Mouse (Mus musculus) lung, adult 2 months (tissue): ENCODE results near the gene Pakap. TPM values are rescaled to one million over a fixed set of nuclear protein-coding genes. Genes with fewer than 3 reads are reported as not detected.

Experiments
- DNase-seq: peaks from one replicate; pipeline ENCODE4 v3.0.0; 2022
- H3K4me1 ChIP-seq: fragments of 200-500 bp; 2 replicates; pipeline ENCODE4 v1.6.1; 2011; ENCODE audit warnings: low read length; ENCODE audit not compliant: control insufficient read depth, insufficient read depth
- H3K4me3 ChIP-seq: fragments of 200-500 bp; replicated peaks from 2 replicates; pipeline ENCODE3; 2011; ENCODE audit warnings: low read depth, mild to moderate bottlenecking, control low read depth, low read length; ENCODE audit errors: extremely low read depth
- CTCF ChIP-seq: fragments of 200-500 bp; IDR thresholded peaks from 2 replicates; pipeline ENCODE4 v1.5.1; 2011; ENCODE audit warnings: mild to moderate bottlenecking, low read length, control low read depth; ENCODE audit not compliant: insufficient read depth
- POLR2A ChIP-seq: fragments of 200-500 bp; IDR thresholded peaks from 2 replicates; pipeline ENCODE4 v1.6.1; 2011; ENCODE audit warnings: low read depth, mild to moderate bottlenecking, control low read depth, low read length, borderline replicate concordance; ENCODE audit errors: extremely low read depth
- WGBS: fragments of 180-500 bp; shearing (Covaris S2); methylation state at CpG from one replicate; pipeline ENCODE4 v1.1.7; 2018; 5-methylcytosine and 5-hydroxymethylcytosine counted together
- polyA plus RNA-seq: library from polyadenylated mRNA; depleted of rRNA; stranded (reverse); fragments of >200 nt; gene quantifications from 2 replicates; pipeline ENCODE4 v1.2.3, GENCODE M21; 2012

The Pakap gene
- polyA plus RNA-seq, 1 experiment = 2.7 TPM

DNA sequence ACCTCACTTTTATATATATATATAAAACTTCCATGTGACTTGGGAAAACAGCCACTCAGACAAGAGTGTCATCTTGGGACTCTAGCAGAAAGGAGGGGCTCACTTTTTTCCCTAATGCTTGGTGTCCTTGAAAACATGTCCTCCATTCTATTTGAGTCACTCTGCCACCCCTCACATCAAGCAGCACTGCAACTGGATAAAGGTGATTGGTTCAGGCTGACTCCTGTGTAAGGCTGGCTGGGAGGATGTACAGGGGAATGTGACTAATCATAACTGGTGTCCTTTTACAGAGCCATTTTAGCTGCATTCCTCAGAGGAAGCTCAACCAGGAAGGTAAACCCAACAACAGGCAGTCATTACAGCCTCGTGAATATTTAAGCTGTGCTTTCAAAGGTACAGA, 67.0 kb downstream of the Pakap start:
- 52% methylated on average over 1 of the region's 1 CpGs for WGBS
- no peaks in the 10 kb centered on the region for H3K4me1 ChIP-seq
- H3K4me3 ChIP-seq = no peak overlapping the region
- no peak for DNase-seq
- TF ChIP-seq POLR2A = no peak
- TF ChIP-seq CTCF = no peak

DNA sequence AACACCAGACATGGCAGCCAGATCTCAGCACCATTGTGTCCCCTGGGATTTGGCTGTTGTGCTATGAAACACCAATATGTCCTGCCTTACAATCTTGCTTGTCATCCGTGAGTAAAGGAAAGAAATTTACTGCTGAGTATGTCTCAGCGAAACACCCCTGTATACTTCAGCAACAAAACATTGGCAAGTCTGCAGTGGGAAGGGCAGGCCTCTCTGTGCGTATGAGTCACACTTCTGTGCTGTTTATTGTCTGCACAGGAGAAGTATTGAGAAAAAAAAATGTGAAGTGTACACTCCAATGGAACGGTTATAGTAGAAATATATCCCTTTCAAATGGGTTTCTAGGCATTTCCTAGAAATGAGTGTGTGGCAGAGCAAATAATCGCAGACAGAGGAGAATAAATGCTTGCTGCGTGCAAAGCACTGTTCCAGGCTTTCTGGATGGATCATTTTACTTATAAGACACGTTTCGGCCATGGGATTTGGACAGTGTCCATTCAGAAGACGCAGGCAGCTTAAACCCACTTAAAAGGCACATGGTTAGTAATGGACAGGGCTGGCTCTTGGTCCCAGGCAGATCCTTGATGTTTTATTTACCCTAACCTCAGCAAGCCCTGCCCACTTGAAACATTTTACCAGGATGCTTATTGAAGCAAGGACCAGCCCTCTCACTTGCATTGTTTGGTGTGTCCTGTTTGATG, 69.0 kb downstream of the Pakap start:
- DNase-seq = no peak
- no peaks in the 10 kb centered on the region for H3K4me1 ChIP-seq
- TF ChIP-seq POLR2A (no peak), CTCF (no peak)
- 52% methylated on average over 9 of the region's 9 CpGs for WGBS
- H3K4me3 ChIP-seq = no peak overlapping the region

DNA sequence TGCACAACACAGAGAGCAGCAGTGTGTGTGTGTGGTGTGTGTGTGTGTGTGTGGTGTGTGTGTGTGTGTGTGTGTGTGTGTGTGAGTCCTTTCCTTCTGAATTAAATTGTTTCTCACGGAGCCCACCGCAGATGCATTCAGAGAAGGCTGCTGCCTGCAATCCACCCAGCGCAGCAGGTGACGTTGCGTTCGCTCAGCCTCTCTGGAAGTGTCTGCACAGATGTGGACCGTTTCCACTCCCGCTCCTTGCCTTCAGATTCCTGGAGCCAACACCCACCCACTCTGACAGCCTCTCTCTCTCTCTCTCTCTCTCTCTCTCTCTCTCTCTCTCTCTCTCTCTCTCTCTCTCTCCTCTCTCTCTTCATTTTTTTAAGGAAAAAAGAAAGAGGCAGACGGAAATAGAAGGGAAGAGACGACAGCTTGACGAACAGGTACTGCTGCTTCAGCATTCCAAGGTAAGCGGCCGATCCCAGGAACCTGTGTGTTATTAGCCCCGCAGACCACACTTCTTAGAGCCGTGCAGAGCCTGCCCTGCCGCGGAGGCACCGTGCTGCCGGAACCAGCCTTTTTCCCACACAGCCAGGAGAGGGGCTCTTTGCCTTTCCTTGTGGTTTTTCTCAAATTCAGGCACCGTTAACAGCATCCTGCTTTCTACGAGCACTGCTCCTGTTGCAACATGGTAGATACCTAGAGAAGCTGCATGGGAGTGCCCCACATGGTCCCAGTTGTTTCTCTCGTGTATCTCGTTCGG, 69.8 kb downstream of the Pakap start:
- WGBS = 37% methylated on average over 24 of the region's 24 CpGs
- Histone ChIP-seq H3K4me3 (no peak overlapping the region), H3K4me1 (no peaks in the 10 kb centered on the region)
- TF ChIP-seq CTCF (no peak), POLR2A (no peak)
- no peak for DNase-seq

DNA sequence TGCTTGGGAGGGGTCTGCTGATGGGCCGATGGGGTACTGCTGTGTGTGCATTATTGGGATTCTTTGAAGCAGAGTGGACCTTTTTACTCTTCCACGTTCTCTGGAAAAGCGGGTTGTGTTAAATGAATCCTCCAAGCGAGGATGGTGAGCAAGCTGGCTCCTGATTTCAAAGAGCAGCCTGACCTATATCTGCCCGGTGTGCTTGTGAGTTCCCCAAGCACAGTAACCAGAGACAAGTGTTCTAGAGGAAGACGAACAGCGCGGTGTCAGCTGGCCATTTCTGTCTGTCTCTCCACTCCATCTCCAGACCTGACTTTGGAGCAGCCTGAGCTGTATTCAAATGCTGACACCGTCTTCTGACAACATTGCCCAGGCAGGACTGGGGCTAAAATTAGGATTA, 71.0 kb downstream of the Pakap start:
- TF ChIP-seq CTCF (no peak), POLR2A (no peak)
- WGBS = 86% methylated on average over 9 of the region's 9 CpGs
- H3K4me1 ChIP-seq = no peaks in the 10 kb centered on the region
- H3K4me3 ChIP-seq = no peak overlapping the region
- DNase-seq = no peak

DNA sequence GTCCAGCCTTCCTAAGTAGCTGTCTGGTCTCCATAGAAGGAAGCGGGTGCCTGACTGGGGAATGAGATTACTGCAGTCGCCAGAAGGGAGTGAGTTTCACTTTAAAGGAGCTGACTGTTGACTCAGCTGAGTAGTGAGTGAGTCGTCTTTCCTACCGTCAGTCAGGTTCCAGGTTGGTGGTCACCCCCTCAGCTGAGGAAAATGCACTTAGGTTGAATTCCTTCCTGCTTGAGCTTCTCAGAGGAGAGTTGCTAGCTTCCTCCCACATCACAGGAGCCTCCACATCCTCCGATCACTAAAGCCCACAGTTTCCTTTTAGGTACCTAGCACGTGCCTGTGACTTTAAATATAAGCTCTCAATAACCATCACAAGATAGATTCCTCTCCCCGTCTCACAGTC, 72.2 kb downstream of the Pakap start:
- TF ChIP-seq POLR2A (no peak), CTCF (no peak)
- 23% methylated on average over 7 of the region's 7 CpGs for WGBS

DNA sequence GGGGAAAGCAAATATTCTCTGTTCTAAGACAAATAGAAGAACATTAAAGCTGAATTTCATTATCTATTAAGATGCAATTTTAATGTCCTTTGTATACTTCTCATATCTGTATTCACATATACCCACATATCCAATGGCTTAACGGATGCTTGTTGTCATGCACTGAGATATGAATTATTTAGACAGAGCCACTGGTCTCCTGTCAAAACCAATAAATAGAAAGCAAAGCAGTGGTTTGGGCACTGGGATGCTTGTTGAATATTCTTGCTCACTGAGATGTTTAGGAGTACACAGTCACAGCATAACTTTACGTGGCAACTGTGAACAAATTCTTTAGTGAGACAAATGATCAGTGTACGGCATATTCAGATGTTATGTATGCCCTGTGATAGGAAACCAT, 73.0 kb downstream of the Pakap start:
- no peak for TF ChIP-seq POLR2A
- no peak for TF ChIP-seq CTCF
- DNase-seq = no peak
- no peak overlapping the region for H3K4me3 ChIP-seq
- WGBS = 87% methylated on average over 3 of the region's 3 CpGs
- H3K4me1 ChIP-seq = no peaks in the 10 kb centered on the region

More for the DNA sequence above, 72.2 kb downstream of the Pakap start:
- DNase-seq = no peak
- Histone ChIP-seq H3K4me1 (no peaks in the 10 kb centered on the region), H3K4me3 (no peak overlapping the region)

DNA sequence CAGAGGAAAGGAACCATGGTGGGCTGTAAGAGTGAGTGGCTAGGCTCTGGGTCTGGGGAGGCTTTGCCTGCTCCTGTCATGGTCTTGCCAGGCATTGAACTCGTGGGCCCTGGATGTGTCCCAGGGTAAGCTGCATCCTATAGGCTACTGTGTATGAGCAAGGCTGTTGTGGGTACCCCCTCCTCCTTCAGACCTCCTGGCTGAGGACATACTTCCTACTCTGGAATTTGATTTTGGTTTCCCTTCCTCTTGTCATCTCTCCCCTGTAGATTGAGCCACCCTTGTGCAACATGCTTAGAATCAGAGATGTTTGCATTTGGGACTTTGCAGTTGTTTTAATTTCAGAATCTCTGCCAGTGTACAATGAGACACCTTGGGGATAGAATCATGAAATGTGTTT, 83.0 kb downstream of the Pakap start:
- TF ChIP-seq POLR2A (no peak), CTCF (no peak)
- no peak for DNase-seq
- Histone ChIP-seq H3K4me1 (no peaks in the 10 kb centered on the region), H3K4me3 (no peak overlapping the region)
- WGBS = 50% methylated on average over 1 of the region's 1 CpGs

DNA sequence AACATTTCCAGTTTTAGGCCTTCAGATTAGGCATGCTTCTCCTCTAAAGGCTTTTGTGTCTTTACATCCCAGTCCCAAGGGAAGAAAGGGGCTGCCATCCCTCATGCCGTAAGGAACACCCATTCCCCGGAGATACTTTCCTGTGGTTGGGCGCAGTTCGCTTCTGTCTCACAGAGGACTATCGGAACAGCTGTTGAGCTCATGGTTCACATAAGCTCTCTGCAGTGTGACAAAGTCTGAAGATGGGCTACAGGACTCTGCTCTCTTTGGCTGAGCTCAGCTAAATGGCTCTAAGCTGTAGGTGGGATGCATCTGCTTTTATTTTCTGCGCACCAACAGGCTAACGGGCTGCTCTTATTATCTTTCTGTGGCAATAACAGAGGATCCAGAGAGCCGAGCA, 83.6 kb downstream of the Pakap start:
- TF ChIP-seq CTCF = no peak
- TF ChIP-seq POLR2A = no peak
- 87% methylated on average over 8 of the region's 8 CpGs for WGBS
- DNase-seq = no peak
- no peaks in the 10 kb centered on the region for H3K4me1 ChIP-seq
- no peak overlapping the region for H3K4me3 ChIP-seq

DNA sequence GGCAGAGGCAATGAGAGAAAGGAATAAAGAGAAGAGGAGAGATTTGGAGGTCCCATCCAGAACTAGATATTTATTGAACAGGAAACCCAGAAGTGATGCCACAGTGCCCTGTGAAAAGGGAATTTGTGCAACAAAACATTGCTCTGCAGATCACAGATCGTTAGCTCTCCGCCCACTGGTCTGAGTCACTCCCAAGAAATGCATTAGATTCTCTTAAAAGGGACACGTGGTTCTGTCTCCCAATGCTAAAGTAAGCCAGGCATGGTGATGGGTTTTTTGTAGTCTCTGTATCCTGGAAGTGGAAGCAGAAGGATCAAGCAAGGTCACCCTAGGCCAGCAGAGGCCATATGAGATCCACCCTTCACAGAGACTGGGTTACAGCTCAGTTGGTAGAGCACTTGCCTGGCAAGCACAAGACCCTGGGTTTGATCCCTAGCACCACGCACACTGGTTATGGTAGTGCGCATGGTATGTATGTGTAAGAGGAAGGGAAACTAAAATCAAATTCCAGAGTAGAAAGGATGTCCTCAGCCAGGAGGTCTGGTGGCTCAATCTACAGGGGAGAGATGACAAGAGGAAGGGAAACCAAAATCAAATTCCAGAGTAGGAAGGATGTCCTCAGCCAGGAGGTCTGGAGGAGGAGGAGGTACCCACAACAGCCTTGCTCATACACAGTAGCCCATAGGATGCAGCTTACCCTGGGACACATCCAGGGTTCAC, 84.4 kb downstream of the Pakap start:
- DNase-seq = no peak
- H3K4me1 ChIP-seq = no peaks in the 10 kb centered on the region
- no peak for TF ChIP-seq POLR2A
- no peak for TF ChIP-seq CTCF
- 62% methylated on average over 5 of the region's 5 CpGs for WGBS
- H3K4me3 ChIP-seq = no peak overlapping the region
